Mouse (Mus musculus) forelimb bud, embryonic 11.5 days (tissue): Measurements from ENCODE around the gene Reep1.
A peak's percentile ranks its signal among the peaks of the same experiment; 100 is the strongest.

ENCODE experiments used
- DNase-seq: peaks from one replicate; pipeline ENCODE4 v3.0.0-alpha.2; 2012; ENCODE audit warnings: low read depth, low spot score

The Reep1 gene

DNA sequence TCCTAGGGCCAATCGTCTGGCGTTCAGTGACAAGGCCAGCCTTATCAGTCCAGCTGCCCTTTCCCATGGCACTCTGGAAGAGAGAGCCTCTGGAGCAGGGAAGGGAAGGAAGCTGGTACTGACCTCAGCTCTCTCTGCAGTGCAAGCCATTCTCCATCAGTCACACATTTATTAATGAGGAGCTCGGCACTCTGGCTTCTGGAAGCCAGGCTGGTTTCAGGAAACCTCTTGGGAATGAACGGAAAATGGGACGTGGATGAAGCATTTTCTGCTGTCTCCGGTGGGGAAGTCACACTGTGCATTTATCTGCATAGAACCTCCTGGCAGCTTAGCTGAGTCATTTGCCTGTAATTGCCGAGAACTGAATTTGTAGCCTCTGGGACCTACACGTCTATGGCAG, 29.8 kb downstream of the Reep1 start:
- no peak for DNase-seq

DNA sequence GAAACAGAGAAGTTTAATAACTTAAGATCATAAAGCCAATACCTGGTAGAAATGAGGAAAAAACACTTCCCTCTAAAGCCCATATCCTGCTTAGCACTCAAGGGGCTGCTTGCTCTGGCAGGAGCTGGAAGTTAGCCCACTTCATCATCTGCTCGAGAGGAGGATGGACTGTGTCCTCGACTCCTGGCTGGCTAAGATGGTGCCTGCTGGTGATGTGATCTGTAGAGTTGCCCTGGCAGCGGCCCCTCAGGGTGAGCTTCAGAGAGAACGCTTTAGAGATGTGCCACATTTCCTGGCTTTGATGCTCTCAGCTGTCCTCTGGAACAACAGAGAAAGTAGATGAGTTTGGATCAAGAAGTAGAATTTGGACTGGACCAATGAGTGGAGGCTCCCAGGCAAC, 31.2 kb downstream of the Reep1 start:
- DNase-seq, result no peak

DNA sequence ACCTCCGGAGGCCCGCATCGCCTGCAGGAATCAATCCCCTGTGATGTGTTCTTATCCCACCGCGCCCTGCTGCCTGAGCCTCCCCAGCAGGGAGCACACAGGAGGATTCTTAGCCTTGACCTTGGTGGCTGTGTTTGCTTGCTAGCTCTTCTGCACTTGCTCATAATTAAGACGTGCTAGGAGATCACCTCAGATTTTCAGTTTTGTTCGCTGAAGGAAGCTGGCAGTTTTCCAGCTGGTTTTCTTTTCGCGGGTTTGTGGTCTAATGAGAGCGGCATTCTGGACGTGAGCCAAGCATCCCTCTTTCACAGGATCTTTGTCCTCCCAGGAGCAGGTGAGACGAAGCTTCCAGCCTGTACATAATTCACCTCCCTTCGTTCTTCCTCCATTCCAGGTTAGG, 33.6 kb downstream of the Reep1 start:
- no peak for DNase-seq

DNA sequence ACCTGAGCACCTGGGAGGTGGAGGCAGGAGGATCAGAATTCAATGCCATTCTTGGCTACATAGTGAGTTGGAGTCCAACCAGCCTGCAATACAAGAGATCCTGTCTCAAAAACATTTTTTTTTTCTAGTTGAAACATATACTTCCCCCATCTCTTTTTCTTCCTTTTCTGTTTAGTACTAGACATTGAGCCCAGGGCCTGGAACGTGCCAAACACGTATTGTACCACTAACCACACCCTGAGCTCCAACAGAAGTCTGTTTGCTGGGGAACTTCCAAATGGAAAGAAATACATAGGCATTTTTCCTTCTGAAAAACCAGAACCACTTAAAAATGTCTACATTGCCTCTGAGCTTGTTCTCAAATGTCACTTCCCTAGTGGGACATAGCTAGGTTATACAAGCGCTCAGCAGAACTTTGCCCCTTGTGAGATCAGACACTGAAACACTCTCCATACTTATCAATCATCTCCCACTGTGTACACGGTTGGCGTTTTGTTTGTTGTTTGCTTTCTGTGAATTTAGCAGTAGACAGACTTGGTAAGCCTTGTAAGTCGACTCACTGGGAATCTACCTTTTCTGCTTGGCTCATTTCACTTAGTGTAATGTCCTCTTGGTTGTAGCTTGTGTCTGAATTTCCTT, 34.8 kb downstream of the Reep1 start:
- no peak for DNase-seq

DNA sequence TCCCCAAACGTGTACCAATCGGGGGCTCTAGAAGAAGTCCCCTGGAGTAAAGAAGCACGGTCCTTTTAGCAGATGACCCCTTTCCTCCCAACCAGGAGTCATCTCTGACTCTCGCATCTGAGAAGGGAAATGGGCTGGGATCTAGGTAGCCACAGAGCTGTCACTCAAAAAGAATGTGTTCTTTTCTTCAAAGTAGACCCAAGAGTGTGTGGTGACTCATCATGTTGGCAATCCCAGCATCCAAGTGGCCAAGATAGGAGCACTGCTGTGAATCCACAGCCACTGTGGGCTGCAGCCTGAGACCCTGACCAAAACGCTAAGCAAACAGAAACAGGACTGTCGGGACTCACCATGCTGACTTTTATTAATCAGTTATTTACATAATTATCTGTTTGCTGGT, 37.6 kb downstream of the Reep1 start:
- no peak for DNase-seq

DNA sequence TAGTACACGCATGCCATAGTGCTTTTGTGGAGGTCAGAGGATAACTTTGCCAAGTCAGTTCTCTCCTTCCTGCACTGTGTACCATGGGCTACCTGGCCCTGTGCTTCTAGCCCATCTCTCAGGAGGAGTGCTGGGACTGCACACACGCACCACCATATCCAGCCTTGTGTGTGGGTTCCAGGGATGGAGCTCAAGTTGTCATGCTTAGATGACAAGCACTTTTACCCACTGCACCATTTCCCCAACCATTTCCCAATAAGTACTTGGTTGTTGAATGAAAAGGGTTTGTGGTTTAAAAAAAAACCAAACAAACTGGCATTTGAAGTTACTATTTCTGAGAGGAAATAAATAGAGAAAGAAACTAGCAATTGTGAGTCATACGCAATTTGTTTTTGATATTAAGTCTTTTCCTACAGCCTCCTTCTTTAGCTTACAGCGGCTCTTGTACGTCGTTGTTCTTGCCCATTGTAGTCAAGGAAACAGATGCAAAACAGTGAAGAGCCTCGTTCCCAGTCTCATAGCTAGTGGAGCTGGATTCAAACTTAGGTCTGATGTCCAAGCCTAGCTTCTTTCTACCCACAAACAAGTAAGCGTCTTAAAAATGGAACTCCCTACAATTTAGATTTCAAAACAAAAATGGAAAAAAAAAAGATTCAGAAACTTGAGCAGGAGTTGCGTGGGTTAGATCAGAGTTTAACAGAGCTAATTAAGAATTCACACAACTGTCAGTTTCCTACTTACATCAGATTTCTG, 38.3 kb downstream of the Reep1 start:
- DNase-seq, result no peak

DNA sequence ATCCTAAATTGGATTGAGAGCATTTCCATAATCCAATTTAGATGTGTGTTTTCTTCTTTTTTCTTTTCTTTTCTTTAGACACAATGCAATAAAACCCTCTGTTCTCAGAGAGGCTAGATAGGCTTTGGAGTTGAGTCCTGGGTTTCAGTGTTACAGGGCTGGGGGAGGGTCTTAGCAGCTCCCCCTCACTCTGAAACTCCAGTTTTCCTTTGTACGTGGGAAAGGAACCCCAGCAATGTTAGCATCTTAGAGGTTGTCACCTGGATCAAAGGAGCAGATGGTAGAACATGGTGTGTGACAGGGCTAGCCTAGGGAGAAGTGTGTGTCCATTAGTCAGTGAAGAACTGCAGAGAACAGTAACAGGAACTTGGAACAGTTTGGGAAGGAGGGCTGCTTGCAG, 38.9 kb downstream of the Reep1 start:
- no peak for DNase-seq

DNA sequence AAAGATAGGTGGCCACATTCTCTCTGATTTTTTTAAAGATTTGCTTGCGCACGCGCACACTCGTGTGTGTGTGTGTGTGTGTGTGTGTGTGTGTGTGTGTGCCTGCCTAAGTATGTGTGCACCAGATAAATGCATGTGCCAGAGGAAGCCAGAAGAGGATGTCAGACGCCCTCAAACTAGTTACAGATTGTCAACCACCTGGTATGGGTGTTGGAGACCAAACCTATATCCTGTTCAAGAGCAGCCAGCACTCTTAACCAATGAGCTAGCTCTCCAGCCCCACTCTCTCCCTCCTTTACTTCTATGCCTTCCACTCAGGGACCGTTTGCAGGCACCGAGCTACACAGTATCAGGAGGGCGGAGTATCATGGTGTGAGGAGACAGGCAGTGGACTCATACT, 39.5 kb downstream of the Reep1 start:
- DNase-seq, result no peak

DNA sequence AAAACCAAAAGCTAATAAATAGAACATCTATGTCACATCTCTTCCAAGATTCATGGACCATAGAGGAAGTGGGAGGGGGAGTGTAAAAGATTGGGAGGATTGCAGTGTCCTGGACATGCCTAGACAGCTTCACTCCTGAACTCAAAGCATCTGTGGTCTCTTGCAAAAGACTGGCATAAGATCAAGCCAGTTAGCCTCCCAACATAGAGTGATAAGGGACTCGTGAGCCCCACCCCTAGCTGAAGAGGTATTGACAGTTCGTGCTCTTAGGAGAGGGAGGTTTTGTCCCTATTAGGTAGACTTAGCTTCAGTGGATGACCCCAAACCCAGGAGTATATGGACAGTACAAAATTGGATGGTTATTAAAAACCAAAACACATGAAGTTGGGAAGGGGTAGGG, 44.2 kb downstream of the Reep1 start:
- no peak for DNase-seq

DNA sequence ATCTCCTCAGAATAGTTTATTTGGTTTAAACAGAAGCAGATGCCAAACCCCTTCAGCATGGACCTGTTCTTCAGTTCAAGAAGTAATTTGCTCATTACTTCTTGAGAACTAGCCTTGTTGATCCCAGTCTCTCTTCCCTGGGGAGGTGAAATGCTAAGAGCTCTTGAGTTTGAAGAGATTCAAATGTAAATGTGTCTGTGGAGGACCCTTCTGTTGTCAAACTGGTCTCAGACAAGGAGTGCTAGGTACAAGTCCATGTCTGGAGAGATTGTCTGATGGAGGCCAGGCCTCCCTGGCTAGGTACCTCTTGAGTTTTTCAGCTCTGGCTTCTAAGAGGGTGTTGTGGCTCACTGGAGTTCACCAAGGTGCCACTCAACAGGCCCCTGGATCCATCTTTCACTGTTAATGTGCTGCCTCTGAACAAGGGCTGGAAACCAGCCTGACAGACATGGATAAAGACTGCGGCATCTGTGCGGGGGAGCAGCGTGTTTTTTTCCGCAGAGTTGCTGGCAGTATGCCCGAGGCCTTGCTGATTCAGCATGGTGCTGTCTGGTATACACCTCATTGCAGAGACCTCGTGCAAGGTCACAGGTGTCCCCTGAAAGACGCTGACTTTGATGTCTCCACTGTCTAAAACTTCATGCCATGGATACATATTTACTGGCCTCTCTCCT, 45.6 kb downstream of the Reep1 start:
- no peak for DNase-seq

DNA sequence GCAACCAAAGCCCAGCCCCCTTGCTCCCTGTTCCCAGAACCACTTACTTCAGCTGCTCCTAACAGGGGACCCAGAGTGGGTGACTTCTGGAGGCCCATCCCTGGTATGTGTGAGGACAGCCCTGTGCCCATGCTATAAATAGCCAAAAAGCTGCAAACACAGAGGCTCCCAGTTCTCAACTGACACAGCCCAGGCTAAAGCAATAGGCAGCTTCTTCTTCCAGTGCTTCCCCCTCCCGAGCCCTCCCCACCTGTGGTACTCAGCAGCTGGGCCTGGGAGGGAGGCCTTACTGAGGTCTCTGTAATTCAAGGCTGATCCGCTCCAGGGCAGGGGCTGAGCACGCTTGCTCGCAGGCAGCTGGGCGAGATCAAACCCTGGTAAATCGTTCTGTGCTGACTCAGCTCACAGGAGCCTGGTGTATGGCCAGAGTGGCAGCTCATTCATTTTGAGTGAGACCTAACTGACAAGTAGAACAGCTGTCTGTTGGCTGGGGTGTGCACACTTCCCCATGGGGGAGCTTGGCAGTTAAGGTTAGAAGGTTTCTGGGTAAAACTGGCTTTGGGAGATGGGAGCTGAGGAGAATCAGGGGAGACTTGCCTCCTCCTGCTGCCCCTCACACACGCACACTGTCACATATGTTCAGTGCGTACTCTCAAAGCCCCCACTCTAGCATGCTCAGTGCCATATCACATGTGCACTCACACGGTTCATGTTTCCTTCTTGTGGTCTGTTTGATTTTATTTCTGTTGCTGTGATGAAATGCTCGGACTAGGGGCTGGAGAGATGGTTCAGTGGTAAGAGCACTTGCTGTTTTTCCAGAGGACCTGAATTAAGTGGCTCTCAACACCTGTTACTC, 49.9 kb downstream of the Reep1 start:
- peak; percentile 57 for DNase-seq

DNA sequence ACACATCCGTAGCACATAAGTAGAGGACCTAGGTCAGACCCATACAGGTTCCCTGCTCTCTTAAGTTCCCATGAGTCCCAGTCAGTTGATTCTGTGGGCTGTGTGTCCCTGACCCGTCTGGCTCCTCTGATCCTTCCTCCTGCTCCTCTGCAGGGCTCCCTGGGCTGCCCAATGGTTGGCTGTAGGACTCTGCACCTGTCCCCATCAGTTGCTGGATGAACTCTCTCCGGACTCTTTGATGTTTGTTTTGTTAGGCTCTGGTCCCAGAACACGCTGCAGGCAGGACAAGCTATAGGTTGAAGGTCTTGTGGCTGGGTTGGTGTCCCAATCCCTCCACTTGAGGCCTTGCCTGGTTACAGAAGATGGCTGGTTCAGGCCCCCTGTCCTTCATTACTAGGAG, 51.4 kb downstream of the Reep1 start:
- no peak for DNase-seq

DNA sequence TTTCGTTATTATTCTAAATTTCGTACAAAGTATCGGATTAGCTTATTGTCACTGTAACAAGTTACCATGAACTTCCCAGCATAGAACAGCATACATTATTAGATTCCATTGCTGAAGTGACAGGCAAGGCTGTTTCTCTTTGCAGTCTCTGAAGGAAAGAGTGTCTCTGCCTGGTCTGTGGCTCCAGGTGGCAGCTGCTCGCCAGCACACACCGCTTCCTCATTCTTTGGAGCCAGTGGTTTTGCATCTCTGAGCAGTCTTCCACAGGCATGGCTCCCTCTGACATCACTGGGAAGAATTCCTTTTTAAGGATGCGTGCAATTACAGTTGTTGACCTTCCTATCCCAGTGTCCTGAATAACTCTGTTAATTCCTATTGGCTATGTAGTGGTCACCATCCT, 52.7 kb downstream of the Reep1 start:
- DNase-seq, result no peak

DNA sequence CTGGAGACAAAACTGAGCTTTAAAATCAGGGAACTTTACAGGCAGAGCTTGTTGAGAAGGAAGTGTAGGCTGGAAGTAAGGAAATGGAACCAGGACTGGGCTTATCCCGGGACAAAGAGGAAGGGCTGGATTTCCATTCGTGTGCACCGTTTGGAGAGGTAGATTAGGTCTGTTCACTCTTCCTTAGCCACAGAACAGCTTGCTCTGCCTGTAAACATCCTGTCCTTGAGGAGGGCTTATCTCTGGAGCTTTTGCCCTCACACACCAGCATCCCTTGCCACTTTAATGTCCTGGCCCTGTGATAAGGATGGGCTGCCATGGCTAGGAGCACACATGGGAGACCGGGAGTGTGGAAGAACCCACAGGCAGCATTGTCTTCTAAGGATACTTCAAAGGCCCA, 60.4 kb downstream of the Reep1 start:
- no peak for DNase-seq

DNA sequence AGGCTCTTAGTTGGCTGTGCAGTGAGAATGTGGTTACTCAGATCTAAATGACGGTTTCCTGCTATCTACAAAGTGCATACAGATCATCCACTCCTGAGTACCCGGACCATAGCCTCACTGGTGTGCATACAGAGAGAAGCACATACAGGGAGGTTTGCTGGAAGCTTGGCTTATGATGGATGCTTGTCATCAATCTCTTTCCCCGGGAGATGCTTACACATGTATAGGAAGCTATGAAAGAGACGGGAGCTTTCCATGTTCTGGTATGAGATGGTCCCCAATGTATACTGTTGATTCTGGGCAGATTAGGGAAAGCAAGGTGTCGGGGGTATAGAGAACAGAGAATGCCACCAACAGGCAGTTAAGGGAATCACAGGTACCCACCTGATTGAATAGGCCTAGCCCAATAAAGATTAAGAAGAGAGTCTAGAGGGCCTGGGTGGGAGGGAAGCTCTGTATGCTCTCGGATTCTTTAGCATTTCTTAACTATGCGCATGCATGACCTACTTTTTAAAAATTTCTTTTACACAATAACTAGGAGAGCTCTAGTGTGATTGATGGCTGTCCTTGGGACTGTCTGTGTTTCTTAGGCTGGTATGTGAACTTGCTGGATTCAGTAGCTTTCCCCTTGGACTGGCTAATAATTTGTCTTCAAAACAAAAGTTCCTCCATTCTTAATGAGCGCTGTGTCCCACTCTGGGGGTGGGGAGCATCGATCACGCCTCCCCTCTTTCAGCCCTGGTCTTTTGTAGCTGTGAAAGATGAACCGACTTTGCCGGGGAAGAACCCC, 62.7 kb downstream of the Reep1 start:
- no peak for DNase-seq

DNA sequence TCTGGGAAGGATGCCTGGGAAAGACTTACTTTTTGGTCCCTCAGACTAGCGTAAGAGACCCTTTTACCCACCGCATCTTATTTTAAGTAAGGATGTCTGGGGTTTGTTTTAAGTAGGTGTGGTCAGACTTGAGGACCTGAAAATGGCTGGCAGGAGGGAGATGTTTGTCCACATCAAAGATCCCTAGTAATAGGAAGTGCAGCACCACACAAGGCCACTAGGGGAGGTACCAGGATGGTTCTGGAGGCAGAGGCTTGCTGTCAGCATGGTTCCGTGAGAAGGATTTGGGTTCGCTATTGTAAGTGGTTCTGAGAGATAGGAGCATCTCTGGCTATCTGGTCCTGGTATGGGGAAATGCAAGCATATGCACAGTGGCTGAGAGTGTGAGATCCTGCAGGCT, 63.5 kb downstream of the Reep1 start:
- no peak for DNase-seq

DNA sequence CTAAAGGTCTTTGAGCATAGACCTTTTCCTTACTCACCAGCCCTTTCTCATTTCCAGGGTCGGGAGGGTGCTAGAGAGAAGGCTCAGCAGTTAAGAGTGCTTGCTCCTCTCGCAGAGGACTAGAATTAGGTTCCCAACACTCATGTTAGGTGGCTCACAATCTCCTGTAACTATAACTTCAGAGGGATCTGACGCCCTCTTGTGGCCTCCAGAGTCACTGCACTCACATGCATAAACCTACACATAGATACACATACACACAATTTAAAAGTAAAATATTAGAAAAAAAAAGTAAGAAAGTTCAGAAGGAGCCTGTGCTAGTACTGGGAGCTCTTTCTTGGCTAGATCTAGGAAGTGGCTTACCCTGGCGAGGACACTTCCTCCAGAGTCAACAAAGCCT, 63.9 kb downstream of the Reep1 start:
- DNase-seq, result no peak

DNA sequence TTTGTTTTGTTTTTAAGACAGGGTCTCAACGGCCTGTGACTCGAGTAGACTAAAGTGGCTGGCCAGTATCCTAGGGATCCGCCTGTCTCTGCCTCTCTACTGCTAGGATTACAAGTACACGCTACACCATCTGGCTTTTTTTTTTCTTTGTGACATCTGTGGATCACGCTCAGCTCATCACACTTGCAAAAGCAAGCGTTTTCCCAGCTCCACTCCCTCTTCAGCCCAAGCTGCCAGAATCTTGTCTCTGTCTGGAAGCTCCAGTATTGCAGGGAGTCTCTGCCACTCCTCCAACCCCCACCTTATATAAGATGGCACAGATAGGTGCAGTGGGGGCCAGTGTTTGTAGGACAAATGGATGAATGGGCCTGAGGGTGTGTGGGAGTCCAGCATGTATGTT, 64.8 kb downstream of the Reep1 start:
- no peak for DNase-seq

DNA sequence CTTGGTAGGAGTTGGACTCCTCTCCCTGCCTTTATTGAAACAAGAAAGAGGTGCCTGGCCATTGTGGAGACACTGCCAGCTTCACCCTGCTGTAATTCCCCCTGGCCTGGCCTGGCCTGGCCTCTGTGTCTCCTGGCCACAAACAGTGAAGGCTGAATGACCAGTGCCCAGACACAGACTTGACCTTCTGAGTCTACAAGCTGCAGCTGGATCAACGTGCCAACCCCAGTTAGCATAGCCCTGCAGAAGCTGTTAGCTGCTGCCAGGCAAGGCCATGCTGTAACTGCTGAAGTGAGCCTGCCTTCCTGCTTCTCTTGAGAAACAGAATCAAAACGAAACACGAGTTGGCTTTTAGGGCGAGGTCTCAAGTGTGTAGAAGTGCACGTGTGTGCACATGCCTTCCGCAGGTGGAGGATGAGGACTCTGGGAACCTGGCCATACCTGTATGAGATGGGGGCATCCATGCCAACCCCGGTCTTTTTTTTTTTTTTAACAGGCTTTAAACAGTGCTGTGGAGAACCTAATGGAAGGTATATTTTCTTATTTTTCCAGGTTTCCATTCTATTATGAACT, 65.4 kb downstream of the Reep1 start:
- DNase-seq, result no peak

DNA sequence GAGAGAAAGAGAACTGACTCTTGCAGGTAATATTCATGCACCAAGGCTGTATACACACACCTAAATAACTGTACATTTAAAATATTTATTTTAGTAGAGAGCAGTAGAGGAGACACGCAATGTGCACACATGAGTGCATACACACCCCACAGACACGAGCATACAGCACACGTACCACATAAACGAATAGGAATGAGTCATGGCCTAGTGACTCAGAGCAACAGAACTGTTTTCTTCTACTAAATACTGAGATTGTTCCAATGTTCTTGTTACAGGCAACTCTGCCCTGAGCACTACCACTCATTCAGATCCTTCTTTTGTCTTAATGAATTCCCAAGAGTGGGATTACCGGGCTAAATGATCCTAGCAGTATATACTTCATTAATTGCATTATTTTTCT, 70.7 kb downstream of the Reep1 start:
- DNase-seq, result no peak

DNA sequence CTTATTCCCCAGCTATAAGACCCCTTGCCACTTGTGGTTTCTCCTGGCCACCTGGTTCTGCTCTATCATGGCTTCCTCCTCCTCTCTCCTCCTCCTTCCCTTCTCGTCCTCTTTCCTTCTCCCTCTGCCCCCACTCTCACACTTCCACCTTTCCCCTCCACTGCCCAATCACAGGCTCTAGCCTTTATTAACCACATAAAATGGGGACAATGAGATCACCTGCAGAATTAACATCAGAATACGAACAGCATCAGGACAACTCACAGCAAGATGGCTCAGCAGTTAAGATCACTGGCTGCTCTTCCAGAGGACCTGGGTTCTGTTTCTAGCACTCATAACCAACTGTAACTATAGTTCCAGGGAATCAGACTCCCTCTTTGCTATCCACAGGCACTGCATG, 72.5 kb downstream of the Reep1 start:
- no peak for DNase-seq
